Mouse (Mus musculus): ENCODE results near the gene Olfr907. TPM values are rescaled to one million over a fixed set of nuclear protein-coding genes. Genes with fewer than 3 reads are reported as not detected.

The Olfr907 gene
- not detected for total RNA-seq (2021)
- long read RNA-seq, experiment 1: 0 reads
- long read RNA-seq, experiment 2: 0 reads

DNA sequence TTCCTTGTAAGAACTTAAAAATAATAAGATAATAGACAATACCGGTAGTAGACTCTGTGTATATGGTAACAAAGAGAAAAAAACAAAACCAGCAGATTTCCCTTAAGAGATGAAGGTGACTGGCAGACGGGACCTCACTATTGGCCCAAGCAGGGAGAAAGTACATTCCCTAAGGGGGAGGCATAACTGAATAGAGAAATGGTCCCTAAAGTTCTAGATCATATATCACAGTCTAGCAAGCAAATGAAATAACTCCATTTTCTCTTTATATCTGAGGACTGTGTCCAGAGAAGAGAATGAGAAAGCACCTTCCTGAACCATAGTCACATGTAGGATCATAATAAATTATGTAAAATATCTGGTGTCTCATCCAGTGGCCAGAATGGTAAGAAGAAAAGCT is at the start of gene Olfr907:
TSS of gene Olfr907 (plus strand) at position 301 of the 400 bp plus-strand sequence.
- intact Hi-C loops (cut with DNase I; ENCODE audit: low total_unique reads): no loop called here
- DNase-seq: no peak

DNA sequence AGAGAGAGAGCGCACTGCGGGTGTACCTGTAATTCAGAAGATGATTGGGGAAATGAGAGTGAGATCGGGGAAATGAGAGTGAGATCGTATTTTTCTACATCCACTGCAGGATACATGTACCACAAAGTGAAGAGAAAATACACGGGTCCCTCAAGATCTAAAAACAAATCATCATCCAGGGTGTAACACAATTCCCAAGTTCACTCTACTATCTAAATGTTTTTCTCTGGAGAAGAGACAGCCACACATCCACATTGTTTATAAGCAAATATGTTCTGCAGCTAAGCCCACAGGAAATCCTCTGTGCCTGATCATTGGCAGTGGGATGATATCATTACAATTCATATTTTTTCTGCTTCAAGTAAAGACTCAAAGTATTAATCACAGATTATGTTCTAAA is 48.2 kb upstream of the Olfr907 start, which contains the start of gene Olfr902:
TSS of gene Olfr902 (plus strand) at position 301 of the 400 bp plus-strand sequence.
- intact Hi-C loops (cut with DNase I; ENCODE audit: low total_unique reads): no loop called here

GRCm38 (mm10) chr9:38462844-38463243 is 32.8 kb upstream of the Olfr907 start, which contains the start of gene Olfr904:
Gene Olfr904, plus strand, starts transcription at chr9:38463144.
- intact Hi-C loops (cut with DNase I; ENCODE audit: low total_unique reads): no loop called here
- no peak for DNase-seq

More for the DNA sequence above, 48.2 kb upstream of the Olfr907 start, which contains the start of gene Olfr902:
- no peak for DNase-seq

DNA sequence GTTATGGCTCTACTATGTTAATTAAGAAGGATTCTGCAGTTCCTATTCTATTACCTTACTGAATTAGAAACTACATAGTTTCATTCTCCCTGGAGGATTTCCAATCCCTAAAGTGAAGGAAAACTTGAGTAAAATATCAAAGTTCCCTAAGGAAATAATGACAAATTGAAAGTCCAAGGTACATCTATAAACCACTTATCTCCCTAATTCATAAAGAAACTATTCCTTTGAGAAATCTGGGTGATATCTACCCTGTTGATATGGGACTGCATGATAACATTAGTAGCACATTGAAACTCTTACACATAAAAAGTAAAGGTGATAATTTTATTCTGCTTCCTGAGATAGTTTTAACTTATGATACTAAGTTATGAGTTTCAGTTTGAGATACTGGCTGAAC is 24.8 kb upstream of the Olfr907 start, which contains the start of gene Olfr905:
TSS of gene Olfr905 (plus strand) at position 301 of the 400 bp plus-strand sequence.
- DNase-seq: no peak
- intact Hi-C loops (cut with DNase I; ENCODE audit: low total_unique reads): no loop called here

GRCm38 (mm10) chr9:38486785-38487184 is 8.8 kb upstream of the Olfr907 start, which contains the start of gene Olfr906:
Gene Olfr906, plus strand, starts transcription at chr9:38487085.
- intact Hi-C loops (cut with DNase I; ENCODE audit: low total_unique reads): no loop called here

GRCm38 (mm10) chr9:38512353-38512752 is 16.8 kb downstream of the Olfr907 start:
- intact Hi-C loops (cut with DNase I; ENCODE audit: low total_unique reads): no loop called here
- DNase-seq: no peak

More at GRCm38 (mm10) chr9:38486785-38487184, 8.8 kb upstream of the Olfr907 start, which contains the start of gene Olfr906:
- no peak for DNase-seq

DNA sequence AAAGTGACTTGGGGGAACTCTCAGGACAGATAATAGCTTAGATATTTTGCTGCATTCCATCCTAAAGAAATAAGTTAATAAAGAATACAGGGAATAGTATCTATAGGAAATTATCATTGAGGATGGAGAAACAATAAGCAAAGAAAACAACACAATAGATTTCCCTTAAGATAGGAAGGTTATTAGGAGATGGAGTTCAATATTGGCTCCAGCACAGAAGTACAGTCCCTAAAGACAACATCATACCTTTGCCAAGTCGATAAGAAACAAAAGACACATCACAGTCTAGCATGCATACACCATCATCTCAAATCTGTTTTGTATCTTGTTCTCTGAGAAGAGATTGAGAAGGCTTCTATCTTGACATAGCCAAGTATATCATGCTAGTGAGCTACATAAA is 25.7 kb downstream of the Olfr907 start, which contains the start of gene Olfr911-ps1:
TSS of gene Olfr911-ps1 (plus strand) at position 301 of the 400 bp plus-strand sequence.
- DNase-seq: no peak
- intact Hi-C loops (cut with DNase I; ENCODE audit: low total_unique reads): no loop called here

- intact Hi-C loops (cut with DNase I; ENCODE audit: low total_unique reads): no loop called here
- DNase-seq: no peak
These were observed 41.9 kb downstream of the Olfr907 start, which contains the start of gene Olfr910 for GRCm38 (mm10) chr9:38537549-38537948. Gene Olfr910, plus strand, starts transcription at chr9:38537849.

Other genes starting within 250 kb of the Olfr907 start
- gene Olfr143, start 243.0 kb upstream of the Olfr907 start, total RNA-seq (2021): not detected
- gene Olfr895, start 227.9 kb upstream of the Olfr907 start, total RNA-seq (2021): not detected
- gene Olfr896-ps1, start 204.7 kb upstream of the Olfr907 start, total RNA-seq (2021): not detected
- gene Olfr25, start 166.7 kb upstream of the Olfr907 start, total RNA-seq (2021): not detected
- not detected for gene Olfr898, start 147.4 kb upstream of the Olfr907 start, total RNA-seq (2021)
- not detected for gene Olfr250, start 128.9 kb upstream of the Olfr907 start, total RNA-seq (2021)
- not detected for gene Olfr251, start 118.7 kb upstream of the Olfr907 start, total RNA-seq (2021)
- gene Olfr147, start 94.1 kb upstream of the Olfr907 start, total RNA-seq (2021): not detected
- not detected for gene Olfr901, start 66.3 kb upstream of the Olfr907 start, total RNA-seq (2021)
- gene Olfr902, start 48.1 kb upstream of the Olfr907 start, total RNA-seq (2021): not detected
- gene Olfr904, start 32.7 kb upstream of the Olfr907 start, total RNA-seq (2021): not detected
- gene Olfr905, start 24.7 kb upstream of the Olfr907 start, total RNA-seq (2021): not detected
- not detected for gene Olfr906, start 8.7 kb upstream of the Olfr907 start, total RNA-seq (2021)
- not detected for gene Olfr911-ps1, start 25.8 kb downstream of the Olfr907 start, total RNA-seq (2021)
- not detected for gene Olfr910, start 42.0 kb downstream of the Olfr907 start, total RNA-seq (2021)
- gene Olfr912, start 84.4 kb downstream of the Olfr907 start, total RNA-seq (2021): not detected
- gene Olfr913, start 97.0 kb downstream of the Olfr907 start, total RNA-seq (2021): not detected
- gene Olfr914, start 109.3 kb downstream of the Olfr907 start, total RNA-seq (2021): not detected
- not detected for gene Olfr916, start 164.1 kb downstream of the Olfr907 start, total RNA-seq (2021)
- not detected for gene Olfr917, start 170.0 kb downstream of the Olfr907 start, total RNA-seq (2021)
- not detected for gene Olfr918, start 178.8 kb downstream of the Olfr907 start, total RNA-seq (2021)
- not detected for gene Olfr919, start 207.9 kb downstream of the Olfr907 start, total RNA-seq (2021)
- 10 to 100 TPM; 16.3 to 17.0 TPM for gene Vwa5a, start 222.5 kb downstream of the Olfr907 start, total RNA-seq (2021)